Mouse (Mus musculus): ENCODE results near the gene Map4k2. TPM values are rescaled to one million over a fixed set of nuclear protein-coding genes. Genes with fewer than 3 reads are reported as not detected.

Gene Map4k2
- polyA plus RNA-seq, 3 experiments from 2014 or later, result 68.4 to 105 (median 88.5) TPM

DNA sequence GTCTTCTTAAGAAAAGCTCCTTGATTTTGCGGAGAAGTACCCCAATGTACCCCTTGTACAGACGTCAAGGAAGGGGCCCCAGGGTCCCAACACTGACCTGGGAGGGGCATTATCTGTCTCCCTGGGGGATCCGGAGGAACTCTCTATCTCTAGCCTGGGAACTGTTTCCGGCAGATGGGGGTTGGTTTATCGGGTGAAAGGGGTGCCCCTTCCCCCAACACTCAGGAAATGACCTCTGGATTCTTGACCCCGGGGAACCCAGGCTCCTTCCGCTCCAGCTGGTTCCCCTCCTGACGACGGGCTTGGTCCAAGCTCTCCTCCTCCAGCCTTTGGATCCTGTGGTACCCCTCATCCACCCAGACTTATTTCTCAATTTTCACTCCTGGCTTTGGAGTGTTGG, 61.0 kb downstream of the Map4k2 start:
- no peak for ATAC-seq

DNA sequence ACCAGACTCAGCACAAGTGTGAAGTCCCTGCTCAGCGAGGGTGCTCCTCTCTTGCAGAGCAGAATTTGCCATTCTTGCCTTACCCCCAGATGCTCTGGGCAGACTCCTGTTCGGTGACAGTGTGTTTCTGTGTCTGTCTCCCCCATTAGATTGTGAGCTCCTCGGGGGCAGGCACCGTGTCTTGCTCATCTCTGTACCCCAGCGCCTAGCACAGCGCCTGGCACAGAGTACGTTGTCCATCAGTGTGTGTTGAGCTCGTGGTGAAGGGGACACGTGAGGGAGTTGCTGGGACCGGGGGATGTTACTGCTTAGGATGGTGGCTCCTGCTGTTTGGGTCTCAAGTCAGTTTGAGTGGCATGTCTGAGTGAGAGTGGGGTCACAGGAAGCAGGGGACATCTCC, 62.9 kb downstream of the Map4k2 start:
- ATAC-seq, result no peak

Other genes with a start within 250 kb of the Map4k2 start
- under 1 TPM in 1 of 3 experiments, not detected in 2; 0.48 TPM for gene AC131692.1, start 246.7 kb upstream of the Map4k2 start, polyA plus RNA-seq (2017; shearing (Covaris generic))
- under 1 TPM in 1 of 3 experiments, not detected in 2; 0.33 TPM for gene Naaladl1, start 235.4 kb upstream of the Map4k2 start, polyA plus RNA-seq (2017; shearing (Covaris generic))
- gene Sac3d1, start 222.5 kb upstream of the Map4k2 start, polyA plus RNA-seq (2017; shearing (Covaris generic)), result 1 to 10 TPM; 1.4 to 4.4 (median 3.3) TPM
- 10 to 100 TPM; 17.2 to 21.8 (median 20.4) TPM for gene Snx15, start 212.8 kb upstream of the Map4k2 start, polyA plus RNA-seq (2017; shearing (Covaris generic))
- not detected for gene Batf2, start 200.2 kb upstream of the Map4k2 start, polyA plus RNA-seq (2017; shearing (Covaris generic))
- gene Arl2, start 199.6 kb upstream of the Map4k2 start, polyA plus RNA-seq (2017; shearing (Covaris generic)), result 10 to 100 TPM; 14.3 to 31.0 (median 21.9) TPM
- under 1 TPM in 2 of 3 experiments, not detected in 1; 0.55 to 0.79 TPM for gene Majin, start 156.7 kb upstream of the Map4k2 start, polyA plus RNA-seq (2017; shearing (Covaris generic))
- not detected for gene Gpha2, start 114.8 kb upstream of the Map4k2 start, polyA plus RNA-seq (2017; shearing (Covaris generic))
- 1 to 10 TPM; 1.7 to 3.3 (median 2.2) TPM for gene Ppp2r5b, start 105.3 kb upstream of the Map4k2 start, polyA plus RNA-seq (2017; shearing (Covaris generic))
- 10 to 100 TPM in 2 of 3 experiments, 1 to 10 TPM in 1; 8.1 to 12.6 (median 11.5) TPM for gene Atg2a, start 99.5 kb upstream of the Map4k2 start, polyA plus RNA-seq (2017; shearing (Covaris generic))
- gene Ehd1, start 64.4 kb upstream of the Map4k2 start, polyA plus RNA-seq (2017; shearing (Covaris generic)), result 10 to 100 TPM; 10.8 to 36.2 (median 11.4) TPM
- gene Cdc42bpg, start 34.7 kb upstream of the Map4k2 start, polyA plus RNA-seq (2017; shearing (Covaris generic)), result under 1 TPM; 0.15 to 0.36 (median 0.26) TPM
- gene Men1, start 6.2 kb upstream of the Map4k2 start, polyA plus RNA-seq (2017; shearing (Covaris generic)), result 10 to 100 TPM; 15.8 to 18.7 (median 16.3) TPM
- gene Sf1, start 22.6 kb downstream of the Map4k2 start, polyA plus RNA-seq (2017; shearing (Covaris generic)), result 10 to 100 TPM; 53.3 to 63.5 (median 59.1) TPM
- 1 to 10 TPM; 3.4 to 6.5 (median 5.7) TPM for gene Pygm, start 43.3 kb downstream of the Map4k2 start, polyA plus RNA-seq (2017; shearing (Covaris generic))
- gene Rasgrp2, start 58.2 kb downstream of the Map4k2 start, polyA plus RNA-seq (2017; shearing (Covaris generic)), result 100 to 1,000 TPM in 1 of 3 experiments, 10 to 100 TPM in 2; 59.9 to 201 (median 68.4) TPM
- under 1 TPM in 1 of 3 experiments, not detected in 2; 0.26 TPM for gene Nrxn2, start 77.6 kb downstream of the Map4k2 start, polyA plus RNA-seq (2017; shearing (Covaris generic))
- not detected for gene Slc22a12, start 201.9 kb downstream of the Map4k2 start, polyA plus RNA-seq (2017; shearing (Covaris generic))

Data from inflammation-experienced regulatory T-cells, adult 6 months (primary cell).